Mouse (Mus musculus) adrenal gland, postnatal 14 days (tissue): Measurements from ENCODE around the gene Dazap1. TPM values are rescaled to one million over a fixed set of nuclear protein-coding genes. Genes with fewer than 3 reads are reported as not detected.

ENCODE experiments used
- DNase-seq: peaks from one replicate; pipeline ENCODE4 v3.0.0; 2021; ENCODE audit warnings: mixed read lengths
- total RNA-seq: library from RNA; stranded (reverse); gene quantifications from 2 replicates; pipeline ENCODE4 v1.2.3, GENCODE M21; 2021

Gene Dazap1
- total RNA-seq, 1 experiment from 2014 or later, result 92.9 TPM

DNA sequence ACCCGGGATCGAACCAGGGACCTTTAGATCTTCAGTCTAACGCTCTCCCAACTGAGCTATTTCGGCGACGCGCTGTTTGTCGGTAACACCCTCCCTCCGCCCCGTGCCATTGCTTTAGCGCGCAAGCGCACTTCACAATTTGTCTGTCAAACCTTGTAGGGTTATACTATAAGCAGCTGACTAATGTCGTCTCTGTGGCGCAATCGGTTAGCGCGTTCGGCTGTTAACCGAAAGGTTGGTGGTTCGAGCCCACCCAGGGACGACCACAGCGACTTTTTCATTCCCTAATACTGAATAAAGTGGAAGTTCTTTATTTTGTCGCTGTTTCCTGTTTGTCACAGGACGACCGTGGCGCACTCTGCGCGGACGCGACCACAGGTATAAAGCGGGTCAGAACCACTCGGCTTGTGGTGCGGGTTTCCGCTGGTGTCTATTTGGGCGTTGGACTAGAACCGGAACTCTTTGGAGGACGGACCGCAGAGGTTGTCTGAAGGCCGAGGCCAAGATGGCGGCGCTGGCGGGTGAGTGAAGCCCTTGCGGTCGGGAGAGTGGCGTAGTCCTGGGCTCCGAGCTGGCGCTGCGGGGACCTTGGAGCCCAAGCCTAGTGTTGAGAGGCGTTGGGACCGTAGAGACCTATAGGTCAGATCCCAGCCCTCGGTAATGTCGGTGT lies 12.2 kb upstream of the Dazap1 start, which contains the start of gene Ndufs7:
Ndufs7 (plus strand) TSS at position 151 of the 670 bp plus-strand sequence.
- DNase-seq, result peak; percentile 95

- DNase-seq, result no peak
Observed at GRCm38 (mm10) chr10:80250059-80250458, 11.2 kb upstream of the Dazap1 start.

DNA sequence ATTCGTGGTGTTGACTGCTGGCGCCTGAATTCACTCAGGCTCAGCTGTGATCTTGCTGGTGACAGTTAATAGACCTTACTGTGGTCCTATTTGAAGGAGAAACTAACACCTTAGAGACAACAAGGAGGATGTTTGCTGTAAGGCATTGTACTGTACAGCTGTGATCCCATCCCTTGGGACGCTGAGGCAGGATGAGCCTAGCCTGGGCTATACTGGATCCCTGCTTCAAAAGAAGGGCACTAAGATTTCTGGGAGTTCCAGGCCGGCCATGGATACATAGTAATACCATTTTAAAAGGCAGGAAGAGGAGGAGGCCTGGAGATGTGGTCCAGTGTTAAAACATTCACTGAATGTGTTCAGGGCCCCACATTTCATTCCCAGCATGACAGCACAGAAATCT lies 10.7 kb upstream of the Dazap1 start:
- no peak for DNase-seq

GRCm38 (mm10) chr10:80252011-80252410 lies 9.3 kb upstream of the Dazap1 start:
- no peak for DNase-seq

- DNase-seq, result no peak
Observed at GRCm38 (mm10) chr10:80252493-80253274, 8.6 kb upstream of the Dazap1 start.

GRCm38 (mm10) chr10:80253551-80253950 lies 7.7 kb upstream of the Dazap1 start:
- DNase-seq, result no peak

DNA sequence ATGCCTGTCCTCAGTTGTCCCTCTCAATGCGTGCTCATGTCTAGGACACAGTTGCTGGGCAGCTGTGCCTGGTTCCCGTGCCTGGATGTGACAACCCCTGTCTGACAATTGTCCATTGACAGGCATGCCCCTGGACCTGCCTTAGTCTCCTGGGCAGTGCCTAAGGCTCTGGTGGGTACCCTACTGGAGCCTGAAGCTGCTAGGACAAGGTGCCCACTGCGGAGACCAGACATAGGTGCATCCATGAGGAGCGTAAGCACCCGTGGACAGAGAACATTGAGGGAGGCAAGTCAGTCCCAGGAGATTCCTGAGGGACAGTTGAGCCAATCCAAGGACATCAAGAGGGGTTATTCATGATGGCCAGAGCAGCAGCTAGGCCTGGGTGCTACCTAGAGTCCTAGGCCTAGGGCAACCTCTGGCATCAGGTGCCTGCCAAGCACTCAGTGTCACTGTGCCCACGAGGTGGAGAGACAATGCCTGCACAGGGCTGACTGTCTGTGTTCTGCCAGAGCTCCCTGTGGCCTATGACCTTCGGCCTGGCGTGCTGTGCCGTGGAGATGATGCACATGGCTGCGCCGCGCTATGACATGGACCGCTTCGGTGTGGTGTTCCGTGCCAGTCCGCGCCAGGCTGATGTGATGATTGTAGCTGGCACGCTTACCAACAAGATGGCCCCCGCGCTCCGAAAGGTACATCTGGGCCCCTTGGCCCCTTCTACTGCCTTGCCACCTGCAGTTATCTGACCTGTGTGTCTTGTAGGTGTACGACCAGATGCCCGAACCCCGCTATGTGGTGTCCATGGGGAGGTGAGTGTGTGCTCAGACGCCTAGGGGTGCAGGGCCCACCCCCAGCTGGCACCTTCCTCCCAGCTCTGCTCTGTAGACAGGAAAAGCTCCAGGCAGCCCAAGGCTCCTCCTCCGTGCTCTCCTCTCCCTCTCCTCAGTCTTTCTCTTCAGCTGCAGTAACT lies 6.7 kb upstream of the Dazap1 start:
- peak; percentile 10 for DNase-seq

DNA sequence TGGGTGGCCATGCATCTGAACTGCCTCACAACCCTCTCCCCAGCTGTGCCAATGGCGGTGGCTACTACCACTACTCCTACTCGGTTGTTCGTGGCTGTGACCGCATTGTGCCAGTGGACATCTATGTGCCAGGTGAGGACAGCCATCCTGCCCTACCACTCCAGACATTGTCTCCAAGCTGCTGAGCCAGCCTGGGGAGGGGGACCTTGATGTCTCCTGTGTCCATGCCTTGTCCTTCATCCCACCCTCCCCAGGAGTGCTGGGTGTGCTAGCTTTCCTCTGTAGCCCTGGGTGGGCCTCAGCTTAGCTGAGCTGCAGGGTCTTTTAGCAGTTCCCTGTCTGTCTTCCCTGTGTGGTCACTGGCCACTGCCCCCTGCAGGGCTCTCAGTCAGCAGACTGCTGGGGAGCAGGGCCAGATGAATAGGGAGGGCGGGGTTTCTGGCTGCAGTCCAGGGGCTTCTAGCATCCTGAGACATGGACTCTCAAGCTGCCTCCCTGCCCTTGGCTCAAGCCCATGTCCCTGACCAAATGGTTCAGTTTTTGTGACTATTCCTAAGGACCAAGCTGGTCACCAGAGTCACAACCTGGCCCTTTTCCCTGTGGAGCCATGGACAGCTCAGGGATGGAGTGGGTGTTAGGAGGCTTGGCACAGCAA lies 5.3 kb upstream of the Dazap1 start:
- peak; percentile 79 for DNase-seq

DNA sequence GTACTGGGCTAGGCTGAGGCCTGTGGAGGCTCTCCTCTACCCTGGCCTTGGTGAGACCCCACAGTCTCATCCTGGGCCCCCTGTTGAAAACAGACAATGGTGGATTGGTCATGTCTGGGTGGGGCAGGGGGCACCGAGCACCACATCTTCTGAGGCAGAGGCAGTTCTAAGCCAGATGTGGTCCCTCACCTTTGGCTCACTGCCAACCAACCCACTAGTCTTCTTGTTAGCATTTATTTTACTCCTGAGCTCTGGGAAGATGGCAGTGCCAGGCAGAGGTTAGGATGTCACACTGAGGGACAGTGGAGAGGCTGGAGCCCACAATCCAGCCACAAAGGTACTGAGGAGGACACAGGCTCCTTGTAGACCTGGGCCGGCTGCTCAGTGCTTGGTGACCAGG lies 3.4 kb upstream of the Dazap1 start:
- DNase-seq, result no peak

DNA sequence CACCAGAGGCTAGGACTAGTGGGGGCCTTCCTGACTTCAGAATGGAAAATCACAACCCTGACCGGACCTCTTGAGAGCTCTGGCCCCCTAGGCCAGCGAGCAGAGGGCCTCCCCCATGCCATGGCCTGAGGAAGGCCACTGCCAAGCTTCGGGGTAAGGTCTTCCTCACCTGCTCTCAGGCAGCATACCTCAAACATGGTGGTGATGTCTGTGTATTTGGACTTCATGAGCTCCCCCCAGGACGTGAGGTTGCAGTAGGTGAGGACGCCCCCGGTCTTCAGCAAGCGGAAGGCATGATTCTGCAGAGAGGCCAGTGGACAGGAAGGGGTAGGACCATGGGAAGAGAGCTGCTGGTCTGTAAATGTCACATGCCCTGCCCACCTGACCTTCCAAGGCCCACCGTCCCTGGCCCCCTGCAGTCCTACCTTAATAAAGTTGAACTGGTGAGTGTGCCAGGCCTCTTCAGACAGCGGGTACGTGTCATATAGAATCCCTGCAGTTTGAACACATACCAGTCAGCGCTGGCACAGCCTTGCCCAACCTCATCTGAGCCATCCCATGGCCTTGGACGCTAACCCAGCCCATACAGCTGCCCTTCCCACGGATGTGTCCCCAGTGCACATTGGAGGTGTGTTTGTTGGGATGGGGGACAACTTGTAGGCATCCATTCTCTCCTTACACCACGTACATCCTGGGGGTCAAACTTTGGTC lies 2.4 kb upstream of the Dazap1 start:
- DNase-seq, result peak; percentile 72

- DNase-seq, result peak; percentile 65
Observed at GRCm38 (mm10) chr10:80259463-80259805, 1.9 kb upstream of the Dazap1 start.

GRCm38 (mm10) chr10:80259861-80260641 lies 1.2 kb upstream of the Dazap1 start:
- DNase-seq, result peak; percentile 91

- peak; percentile 99 for DNase-seq
Observed at GRCm38 (mm10) chr10:80261585-80261968, 291 bp downstream of the Dazap1 start.

DNA sequence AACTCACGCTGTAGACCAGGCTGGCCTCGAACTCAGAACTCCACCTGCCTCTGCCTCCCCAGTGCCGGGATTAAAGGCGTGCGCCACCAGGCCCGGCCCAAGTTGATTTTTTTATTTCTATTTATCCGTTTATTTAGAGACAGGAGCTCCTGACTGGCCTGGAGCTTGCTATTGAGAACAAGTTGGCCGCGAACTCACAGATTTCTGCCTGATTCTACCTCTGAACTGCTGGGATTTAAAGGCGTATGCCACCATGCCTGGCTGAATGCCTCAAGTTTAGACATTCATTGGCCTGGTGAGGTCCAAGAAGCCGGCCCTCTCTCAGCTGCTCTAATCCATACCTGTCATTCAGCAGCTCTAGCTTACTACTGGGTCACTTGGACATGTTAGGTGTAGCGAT lies 883 bp downstream of the Dazap1 start:
- no peak for DNase-seq

- no peak for DNase-seq
Observed at GRCm38 (mm10) chr10:80262776-80263365, 1.6 kb downstream of the Dazap1 start.

DNA sequence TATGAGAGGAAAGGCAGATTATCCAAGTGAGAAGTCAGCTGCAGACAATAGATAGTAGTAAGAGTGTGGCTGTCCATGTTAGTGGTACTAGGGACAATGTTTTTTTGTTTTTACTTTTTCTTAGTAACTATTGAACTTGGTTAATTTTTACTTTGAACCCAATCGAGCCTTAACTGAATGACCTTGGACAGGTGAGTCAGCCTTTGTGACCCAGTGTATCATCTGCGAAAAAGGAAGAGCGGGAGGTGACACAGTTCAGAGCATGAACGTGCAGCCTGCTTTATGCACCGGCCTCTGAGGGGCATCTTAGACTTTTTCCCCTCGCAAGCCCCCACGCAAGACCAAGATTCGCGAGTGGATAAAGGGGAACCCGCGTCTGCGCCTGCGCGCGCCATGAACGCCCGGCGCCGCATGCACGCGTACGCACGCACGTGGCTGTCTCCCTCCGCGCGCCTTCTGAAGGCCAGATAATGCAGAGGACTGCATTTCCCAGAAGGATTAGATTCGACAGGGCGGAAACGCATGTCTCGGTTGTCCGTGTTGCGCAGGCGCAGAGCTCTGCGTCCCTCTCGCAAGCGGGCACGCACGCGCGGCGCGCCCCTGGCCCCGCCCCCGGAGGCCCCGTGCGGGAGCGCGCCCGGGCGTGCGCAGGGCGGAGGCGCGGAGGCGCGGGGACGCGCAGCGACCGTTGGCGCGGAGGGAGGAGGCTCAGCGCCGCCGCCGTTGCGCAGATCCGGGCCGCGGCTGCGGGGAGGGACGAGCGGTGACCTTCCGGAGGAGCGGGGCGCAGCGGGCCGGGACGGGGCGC lies 3.3 kb downstream of the Dazap1 start:
- peak; percentile 99 for DNase-seq

- DNase-seq, result no peak
Observed at GRCm38 (mm10) chr10:80265149-80265486, 3.8 kb downstream of the Dazap1 start.

DNA sequence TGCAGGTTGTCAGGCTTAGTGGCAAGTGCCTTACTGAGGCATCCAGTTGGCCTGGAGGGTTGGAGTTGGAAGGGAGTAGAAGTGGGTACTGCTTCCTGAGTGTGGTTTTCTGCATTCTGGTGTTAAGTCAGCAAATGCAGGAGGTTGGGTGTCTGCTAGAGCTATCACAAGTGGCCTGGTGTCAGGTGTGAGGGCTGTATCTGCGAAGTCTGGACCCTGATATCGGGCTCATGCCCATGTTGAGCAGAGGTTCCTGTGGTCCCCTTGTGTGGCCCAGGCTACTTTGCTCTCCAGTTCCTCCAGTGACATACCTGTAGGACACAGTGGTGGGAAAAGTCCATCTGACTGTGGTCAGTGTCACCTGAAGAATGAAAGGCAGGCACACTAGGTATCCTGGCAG lies 8.8 kb downstream of the Dazap1 start:
- DNase-seq, result no peak

DNA sequence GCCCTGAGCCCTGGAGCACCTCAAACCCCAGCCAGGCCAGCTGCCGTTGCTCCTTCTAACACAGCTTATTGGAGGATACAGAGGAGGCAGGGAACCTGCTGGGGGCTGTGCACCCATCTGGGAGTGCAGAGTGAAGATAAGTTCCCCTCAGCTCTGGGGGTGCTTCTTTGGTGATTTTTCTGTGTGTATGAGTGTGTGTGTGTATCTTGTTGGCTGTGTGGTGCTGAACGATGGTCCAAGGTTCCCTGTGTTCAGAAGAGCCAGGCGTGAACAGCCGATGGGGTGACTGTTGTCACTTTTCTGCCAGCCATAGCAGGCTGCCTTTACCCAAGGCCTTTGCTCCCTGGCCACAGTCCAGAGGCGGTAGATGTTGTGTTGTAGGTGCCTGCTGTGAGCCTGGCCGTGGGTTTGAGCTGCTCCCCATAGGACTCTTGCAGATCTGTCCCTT lies 9.5 kb downstream of the Dazap1 start:
- DNase-seq, result peak; percentile 81
